Mouse (Mus musculus): ENCODE measurements around the gene Bhlhe40. TPM values are rescaled to one million over a fixed set of nuclear protein-coding genes. Genes with fewer than 3 reads are reported as not detected.

Bhlhe40 gene
- total and polyA plus RNA-seq, 2 experiments from 2014 or later = 6.0 to 7.7 TPM

DNA sequence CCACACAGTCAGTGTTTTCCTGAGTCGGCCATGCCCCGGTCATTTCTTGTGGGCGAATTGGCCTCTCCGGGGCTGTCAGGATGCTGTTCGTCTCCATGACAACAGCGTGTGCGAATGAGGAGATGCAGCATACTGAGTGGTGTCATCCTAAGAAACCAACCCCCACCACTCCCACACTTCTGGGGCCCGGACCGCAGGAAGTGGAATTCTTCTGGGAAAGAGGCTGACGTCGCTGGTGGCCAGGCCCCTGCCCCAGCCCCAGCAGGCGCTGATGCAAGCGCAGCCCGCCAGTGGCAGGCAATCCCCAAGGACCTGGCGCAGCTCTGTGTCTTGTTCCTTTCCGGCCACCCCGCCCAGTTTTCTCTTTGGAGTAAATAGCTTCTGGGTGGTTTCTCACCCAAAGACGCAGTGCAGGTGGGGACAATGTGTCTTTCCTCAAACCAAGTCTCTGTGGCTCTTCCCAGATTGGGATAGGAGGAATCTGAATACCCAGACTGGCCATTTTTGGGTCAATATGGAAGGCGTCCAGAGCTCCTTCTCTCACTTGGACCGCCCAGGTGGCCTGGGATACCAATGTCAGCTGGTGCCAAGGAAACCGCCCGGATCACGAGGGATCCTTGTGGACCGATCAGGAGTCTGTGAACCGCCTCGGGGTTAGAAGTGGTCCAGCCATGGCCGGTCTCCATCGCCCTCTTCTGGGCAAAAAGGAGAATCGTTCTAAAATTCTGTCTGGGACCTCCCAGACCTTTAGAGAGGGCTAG lies 49.2 kb downstream of the Bhlhe40 start:
- H3K4me3 ChIP-seq (ENCODE audit: low read length) = peak overlapping the region; percentile 46
- peaks cover 3% of the 10 kb centered on the region; the same call in 1 of the 2 replicates for H3K4me1 ChIP-seq (ENCODE audit: insufficient read depth, low read length)
- peak overlapping the region; percentile 55 for H3K9ac ChIP-seq (replicated peaks; ENCODE audit: low read length)
- TF ChIP-seq CTCF (IDR thresholded peaks at IDR 0.05; ENCODE audit: low read depth) = peak; percentile 89
- H3K27ac ChIP-seq = peak overlapping the region; percentile 78
- H3K9me3 ChIP-seq (ENCODE audit: low read length) = no peaks in the 10 kb centered on the region
- DNase-seq (ENCODE audit: low spot score) = peak; percentile 92
- peak overlapping the region; percentile 97 for H3K4me2 ChIP-seq (ENCODE audit: low read depth, low read length)
- no peaks in the 10 kb centered on the region for H3K36me3 ChIP-seq (ENCODE audit: insufficient read depth, low read length)
- no peaks in the 10 kb centered on the region for H3K27me3 ChIP-seq (ENCODE audit: insufficient read depth, low read length)
- peak; percentile 95 for ATAC-seq
- under 1% methylated on average over 29 of the region's 29 CpGs for WGBS

- peaks cover 3% of the 10 kb centered on the region; the same call in 1 of the 2 replicates for H3K4me1 ChIP-seq (ENCODE audit: insufficient read depth, low read length)
- no peak overlapping the region for H3K4me2 ChIP-seq (ENCODE audit: low read depth, low read length)
- ATAC-seq (no peak), DNase-seq (ENCODE audit: low spot score) (no peak)
- H3K9ac ChIP-seq (replicated peaks; ENCODE audit: low read length) = no peak overlapping the region
- H3K27me3 ChIP-seq (ENCODE audit: insufficient read depth, low read length) = no peaks in the 10 kb centered on the region
- H3K36me3 ChIP-seq (ENCODE audit: insufficient read depth, low read length) = no peaks in the 10 kb centered on the region
- WGBS = 78% methylated on average over 3 of the region's 3 CpGs
- TF ChIP-seq CTCF (IDR thresholded peaks at IDR 0.05; ENCODE audit: low read depth) = peak; percentile 28; the same call in 1 of the 2 replicates
- no peak overlapping the region for H3K27ac ChIP-seq
- no peak overlapping the region for H3K4me3 ChIP-seq (ENCODE audit: low read length)
- H3K9me3 ChIP-seq (ENCODE audit: low read length) = no peaks in the 10 kb centered on the region
Observed at GRCm38 (mm10) chr6:108710667-108711066, 50.2 kb downstream of the Bhlhe40 start.

DNA sequence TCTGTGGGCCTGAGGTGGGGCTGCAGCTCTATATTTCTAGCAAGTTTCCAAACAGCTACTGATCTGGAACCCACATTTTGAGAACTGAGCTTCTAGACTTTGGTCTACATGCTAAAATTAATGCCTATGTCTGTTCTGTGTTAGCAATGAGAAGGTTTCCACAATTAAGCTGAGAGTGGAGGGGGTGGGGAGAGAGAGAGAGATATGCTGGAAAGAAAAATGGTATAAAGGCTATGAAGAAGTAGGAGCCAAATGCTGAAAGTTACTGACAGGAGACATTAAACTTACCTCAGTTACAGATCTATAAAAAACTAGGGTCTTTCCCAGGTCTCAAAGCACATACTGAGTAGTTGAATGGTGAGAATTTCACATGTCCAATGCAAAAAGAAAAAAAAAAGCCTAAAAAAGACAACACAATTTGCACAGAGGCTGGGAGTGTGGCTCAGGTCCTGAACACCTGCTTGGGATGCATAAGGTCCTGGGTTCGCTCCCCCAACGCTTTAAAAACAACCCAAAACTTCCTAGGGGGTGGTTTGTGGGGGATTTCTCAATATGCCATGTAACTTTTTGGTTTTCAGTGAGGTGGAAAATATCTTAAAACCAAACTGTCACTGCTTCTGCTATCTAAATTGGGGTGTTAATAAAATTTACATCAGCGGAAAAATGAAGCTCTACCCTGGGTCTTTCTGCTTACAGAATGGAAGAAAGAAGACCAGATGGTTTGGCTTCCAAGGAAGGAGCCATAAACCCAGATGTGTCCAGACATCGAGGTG lies 50.9 kb downstream of the Bhlhe40 start:
- H3K9me3 ChIP-seq (ENCODE audit: low read length) = no peaks in the 10 kb centered on the region
- H3K27me3 ChIP-seq (ENCODE audit: insufficient read depth, low read length) = no peaks in the 10 kb centered on the region
- no peaks in the 10 kb centered on the region for H3K36me3 ChIP-seq (ENCODE audit: insufficient read depth, low read length)
- H3K4me1 ChIP-seq (ENCODE audit: insufficient read depth, low read length) = peaks cover 3% of the 10 kb centered on the region; the same call in 1 of the 2 replicates
- no peak overlapping the region for H3K4me3 ChIP-seq (ENCODE audit: low read length)
- H3K27ac ChIP-seq = no peak overlapping the region
- no peak overlapping the region for H3K4me2 ChIP-seq (ENCODE audit: low read depth, low read length)
- no peak overlapping the region for H3K9ac ChIP-seq (replicated peaks; ENCODE audit: low read length)
- ATAC-seq = no peak
- DNase-seq (ENCODE audit: low spot score) = no peak
- TF ChIP-seq CTCF (IDR thresholded peaks at IDR 0.05; ENCODE audit: low read depth) = no peak
- 79% methylated on average over 4 of the region's 4 CpGs for whole genome bisulfite sequencing

DNA sequence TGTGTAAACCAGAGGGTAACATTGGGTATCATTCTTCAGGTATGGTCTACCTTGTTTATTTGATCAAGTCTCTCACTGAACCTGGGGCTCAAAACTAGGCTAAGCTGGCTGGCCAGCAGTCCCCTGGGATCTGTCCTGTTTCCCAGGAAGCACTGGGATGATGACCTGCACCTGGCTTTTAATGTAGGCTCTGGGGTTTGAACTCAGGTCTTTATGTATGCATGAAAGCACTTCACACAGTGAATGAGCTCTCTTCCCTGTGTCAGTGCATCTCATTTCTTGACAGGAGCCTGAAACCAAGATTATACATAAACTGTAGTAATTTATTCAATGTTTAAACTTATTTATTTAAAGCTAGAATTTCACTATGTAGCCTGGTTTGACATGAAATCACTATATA lies 51.7 kb downstream of the Bhlhe40 start:
- Histone ChIP-seq H3K9ac (replicated peaks; ENCODE audit: low read length) (no peak overlapping the region), H3K4me3 (ENCODE audit: low read length) (no peak overlapping the region), H3K36me3 (ENCODE audit: insufficient read depth, low read length) (no peaks in the 10 kb centered on the region), H3K4me1 (ENCODE audit: insufficient read depth, low read length) (peaks cover 3% of the 10 kb centered on the region; the same call in 1 of the 2 replicates), H3K27ac (no peak overlapping the region), H3K4me2 (ENCODE audit: low read depth, low read length) (no peak overlapping the region), H3K27me3 (ENCODE audit: insufficient read depth, low read length) (no peaks in the 10 kb centered on the region), H3K9me3 (ENCODE audit: low read length) (no peaks in the 10 kb centered on the region)
- ATAC-seq (no peak), DNase-seq (ENCODE audit: low spot score) (no peak)
- TF ChIP-seq CTCF (IDR thresholded peaks at IDR 0.05; ENCODE audit: low read depth) = no peak

DNA sequence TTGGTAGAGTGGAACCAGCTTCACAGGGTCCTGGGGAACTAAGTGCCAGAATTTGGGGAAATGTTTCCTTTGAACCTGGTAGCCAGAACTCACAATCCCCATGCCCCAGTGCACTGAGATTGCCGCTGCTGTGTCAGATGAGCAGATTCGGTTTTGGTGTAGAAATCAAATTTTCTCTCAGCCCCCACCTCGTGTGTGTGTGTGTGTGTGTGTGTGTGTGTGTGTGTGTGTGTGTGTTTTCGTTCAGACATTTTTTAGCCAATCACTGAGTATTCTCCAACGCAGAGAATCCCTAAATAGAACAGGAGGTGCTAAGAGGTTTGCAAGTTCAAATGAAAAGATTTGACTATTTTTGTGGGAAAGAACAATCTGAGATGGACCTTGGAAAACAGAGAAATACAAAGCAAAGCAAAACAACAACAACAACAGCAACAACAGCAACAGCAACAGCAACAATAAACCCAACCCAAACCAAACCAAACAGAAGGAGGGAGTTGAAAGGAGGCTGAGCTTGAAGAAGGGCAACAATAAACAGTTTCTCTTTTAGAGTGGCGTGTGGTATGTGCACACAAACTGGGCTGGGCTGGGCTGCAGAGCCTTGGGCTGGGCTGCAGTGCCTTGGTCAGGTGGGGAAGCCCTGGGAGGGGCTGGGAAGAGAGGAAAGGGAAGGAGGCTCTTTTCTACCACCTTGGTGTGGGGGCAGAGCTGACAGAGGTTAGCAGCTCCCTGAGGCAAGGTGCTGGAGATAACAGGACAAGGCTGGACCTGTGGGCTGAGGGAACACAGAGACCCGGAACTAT lies 52.9 kb downstream of the Bhlhe40 start:
- DNase-seq (ENCODE audit: low spot score) = no peak
- no peak for ATAC-seq
- no peak overlapping the region for H3K27ac ChIP-seq
- H3K9me3 ChIP-seq (ENCODE audit: low read length) = no peaks in the 10 kb centered on the region
- WGBS = 68% methylated on average over 7 of the region's 7 CpGs
- H3K4me1 ChIP-seq (ENCODE audit: insufficient read depth, low read length) = peaks cover 3% of the 10 kb centered on the region; the same call in 1 of the 2 replicates
- H3K36me3 ChIP-seq (ENCODE audit: insufficient read depth, low read length) = no peaks in the 10 kb centered on the region
- H3K4me3 ChIP-seq (ENCODE audit: low read length) = no peak overlapping the region
- no peak overlapping the region for H3K4me2 ChIP-seq (ENCODE audit: low read depth, low read length)
- H3K9ac ChIP-seq (replicated peaks; ENCODE audit: low read length) = no peak overlapping the region
- no peak for TF ChIP-seq CTCF (IDR thresholded peaks at IDR 0.05; ENCODE audit: low read depth)
- H3K27me3 ChIP-seq (ENCODE audit: insufficient read depth, low read length) = no peaks in the 10 kb centered on the region

Other genes with a start within 250 kb of the Bhlhe40 start
- gene Arl8b, start 122.5 kb downstream of the Bhlhe40 start, total RNA-seq (2014; rRNA removed) = 59.6 and 71.8 TPM in 2 replicates
- gene Arl8b, start 122.5 kb downstream of the Bhlhe40 start, polyA plus RNA-seq (2015; fragmentation: Nextera tagmentation; extraction: Ambion mirVana) = 102 and 104 TPM in 2 replicates
- gene Edem1, start 168.0 kb downstream of the Bhlhe40 start, total RNA-seq (2014; rRNA removed) = 12.6 and 13.4 TPM in 2 replicates
- gene Edem1, start 168.0 kb downstream of the Bhlhe40 start, polyA plus RNA-seq (2015; fragmentation: Nextera tagmentation; extraction: Ambion mirVana) = 4.9 and 5.0 TPM in 2 replicates

Data from hindbrain, postnatal 0 days (tissue).